Mouse (Mus musculus) intestine, embryonic 16.5 days (tissue): Measurements from ENCODE around the gene Pml. TPM values are rescaled to one million over a fixed set of nuclear protein-coding genes. Genes with fewer than 3 reads are reported as not detected.

Source experiments
- ATAC-seq: fragments of 200-750 bp; cut with Nextera tagmentation; 2 replicates; pipeline ENCODE4 v1.8.0; 2017; ENCODE audit warnings: moderate TSS enrichment, moderate library complexity
- H3K27ac ChIP-seq: fragments of 300-500 bp; sonication (generic); 2 replicates; pipeline ENCODE4 v1.5.1; 2014; ENCODE audit warnings: mild to moderate bottlenecking, low read length
- H3K27me3 ChIP-seq: fragments of 300-500 bp; sonication (generic); replicated peaks from 2 replicates; pipeline ENCODE4 v1.6.1; 2014; ENCODE audit warnings: low read length, control low read depth, mixed read lengths; ENCODE audit not compliant: control insufficient read depth, insufficient read depth
- H3K36me3 ChIP-seq: fragments of 300-500 bp; sonication (generic); 2 replicates; pipeline ENCODE4 v1.6.1; 2014; ENCODE audit warnings: low read length, control low read depth; ENCODE audit not compliant: control insufficient read depth, insufficient read depth
- H3K4me1 ChIP-seq: fragments of 300-500 bp; sonication (generic); 2 replicates; pipeline ENCODE4 v1.6.1; 2014; ENCODE audit warnings: low read length, control low read depth, mixed read lengths; ENCODE audit not compliant: control insufficient read depth, insufficient read depth
- H3K4me2 ChIP-seq: fragments of 300-500 bp; sonication (generic); 2 replicates; pipeline ENCODE4 v1.6.1; 2014; ENCODE audit warnings: low read depth, low read length, control low read depth
- H3K4me3 ChIP-seq: fragments of 300-500 bp; sonication (generic); 2 replicates; pipeline ENCODE4 v1.5.1; 2014; ENCODE audit warnings: mild to moderate bottlenecking, low read length
- H3K9ac ChIP-seq: fragments of 300-500 bp; sonication (generic); 2 replicates; pipeline ENCODE4 v1.6.1; 2014; ENCODE audit warnings: low read depth, low read length
- H3K9me3 ChIP-seq: fragments of 300-500 bp; sonication (generic); 2 replicates; pipeline ENCODE4 v1.6.1; 2016; ENCODE audit warnings: low read length, control low read depth; ENCODE audit not compliant: control insufficient read depth
- WGBS: fragments of 180-500 bp; shearing (Covaris S2); extraction: QIAGEN DNeasy Blood & Tissue Kit; methylation state at CpG from one replicate; pipeline ENCODE4 v1.1.7; 2014; 5-methylcytosine and 5-hydroxymethylcytosine counted together
- polyA plus RNA-seq: library from polyadenylated mRNA; unstranded; fragments of >200 nt; fragmentation: Nextera tagmentation; extraction: Ambion mirVana; gene quantifications from 2 replicates; pipeline ENCODE4 v1.2.1, GENCODE M21; 2015

Gene Pml
- polyA plus RNA-seq, 1 experiment from 2014 or later, result 13.7 TPM

DNA sequence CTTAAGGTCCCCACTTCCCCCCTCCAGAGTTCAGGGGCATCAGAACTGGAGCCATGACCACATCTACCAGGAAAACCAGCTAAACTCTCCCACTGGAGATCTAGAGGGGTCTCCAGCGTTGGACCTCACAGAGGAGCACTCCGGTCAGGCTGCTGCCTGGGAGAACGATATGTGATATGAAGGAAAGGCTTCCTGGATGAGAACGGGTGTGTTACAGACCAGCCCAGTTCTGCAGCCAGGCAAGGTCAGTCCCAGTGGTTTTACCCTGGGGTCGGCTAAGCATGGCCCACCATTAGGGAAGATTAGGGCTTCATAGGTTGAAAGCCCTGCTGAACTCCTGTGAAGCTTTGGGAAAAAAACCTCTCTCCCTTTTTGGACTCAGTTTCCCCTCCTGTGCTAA lies 36.2 kb downstream of the Pml start:
- Histone ChIP-seq H3K27ac (no peak overlapping the region), H3K4me1 (peaks cover 10% of the 10 kb centered on the region), H3K27me3 (no peaks in the 10 kb centered on the region), H3K9ac (no peak overlapping the region), H3K4me2 (no peak overlapping the region), H3K4me3 (no peak overlapping the region), H3K9me3 (no peaks in the 10 kb centered on the region), H3K36me3 (no peaks in the 10 kb centered on the region)
- 51% methylated on average over 5 of the region's 5 CpGs for WGBS
- no peak for ATAC-seq

DNA sequence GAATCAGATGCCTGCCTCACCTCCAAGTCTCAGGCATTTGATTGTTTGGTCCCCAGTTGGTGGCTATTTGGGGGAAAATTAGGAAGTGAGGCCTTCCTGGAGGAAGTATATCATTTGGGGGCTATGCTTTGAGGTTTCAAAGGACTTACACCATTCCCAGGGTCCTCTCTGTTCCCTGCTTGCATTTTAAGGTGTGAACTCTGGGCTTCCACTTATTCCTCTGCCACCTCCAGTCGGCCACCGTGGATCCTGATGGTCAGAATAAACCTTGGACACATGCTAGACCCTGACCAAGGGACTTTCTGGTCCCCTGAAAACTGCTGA lies 39.3 kb downstream of the Pml start:
- no peak overlapping the region for H3K27ac ChIP-seq
- no peak overlapping the region for H3K4me2 ChIP-seq
- no peak for ATAC-seq
- H3K4me1 ChIP-seq, result peaks cover 10% of the 10 kb centered on the region
- H3K9ac ChIP-seq, result no peak overlapping the region
- H3K9me3 ChIP-seq, result no peaks in the 10 kb centered on the region
- no peaks in the 10 kb centered on the region for H3K27me3 ChIP-seq
- H3K4me3 ChIP-seq, result no peak overlapping the region
- no peaks in the 10 kb centered on the region for H3K36me3 ChIP-seq
- 77% methylated on average over 2 of the region's 2 CpGs for WGBS

DNA sequence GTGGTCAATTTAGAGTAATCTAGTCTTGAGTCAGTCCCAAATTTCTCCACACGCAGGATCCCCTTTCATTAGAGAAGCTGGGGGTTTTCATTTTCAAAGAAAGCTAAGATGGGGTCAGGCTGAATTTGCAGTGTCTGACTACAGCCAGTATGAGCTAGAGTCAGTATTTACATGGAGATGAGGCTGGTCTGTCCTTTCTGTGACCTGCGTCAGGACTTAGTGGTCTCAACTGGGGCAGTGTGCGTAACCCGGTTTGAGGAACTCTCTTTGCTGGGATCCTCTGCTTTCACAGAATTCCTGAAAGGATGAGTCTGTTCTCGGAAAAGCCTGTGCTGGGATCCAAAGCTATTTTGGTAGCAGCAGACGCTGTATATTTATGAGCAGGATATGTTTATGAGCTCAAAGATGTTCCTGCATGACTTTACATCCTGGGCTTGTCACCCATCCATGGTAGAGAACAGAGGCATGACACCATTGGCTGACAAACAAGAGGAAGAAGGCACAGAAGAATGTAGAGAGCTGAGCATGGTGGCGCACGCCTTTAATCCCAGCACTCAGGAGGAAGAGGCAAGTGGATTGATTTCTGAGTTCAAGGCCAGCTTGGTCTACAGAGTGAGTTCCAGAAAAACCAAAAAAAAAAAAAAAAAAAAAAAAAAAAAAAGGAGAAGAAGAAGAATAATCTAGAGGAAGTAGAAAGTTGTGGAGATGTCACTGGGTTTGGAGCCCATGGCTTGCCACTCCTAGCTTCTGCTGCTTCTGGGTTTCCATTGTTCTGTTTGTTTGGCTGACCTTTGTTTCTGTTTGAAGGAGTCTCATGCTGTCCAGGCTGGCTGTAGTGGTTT lies 39.9 kb downstream of the Pml start:
- 64% methylated on average over 8 of the region's 8 CpGs for WGBS
- Histone ChIP-seq H3K9me3 (no peaks in the 10 kb centered on the region), H3K36me3 (no peaks in the 10 kb centered on the region)

GRCm38 (mm10) chr9:58206013-58206412 lies 43.6 kb downstream of the Pml start:
- Histone ChIP-seq H3K36me3 (no peaks in the 10 kb centered on the region), H3K9ac (no peak overlapping the region), H3K4me3 (no peak overlapping the region), H3K4me2 (no peak overlapping the region), H3K4me1 (peaks cover 11% of the 10 kb centered on the region), H3K27me3 (peaks cover 33% of the 10 kb centered on the region), H3K9me3 (no peaks in the 10 kb centered on the region), H3K27ac (no peak overlapping the region)
- ATAC-seq, result no peak
- WGBS, result 87% methylated on average over 7 of the region's 7 CpGs

More for the DNA sequence above, 39.9 kb downstream of the Pml start:
- Histone ChIP-seq H3K27me3 (0 out of 2 replicates have a peak, but pooled peaks cover 3% of the 10 kb centered on the region), H3K4me1 (peaks cover 10% of the 10 kb centered on the region), H3K4me2 (no peak overlapping the region), H3K27ac (no peak overlapping the region), H3K4me3 (no peak overlapping the region), H3K9ac (no peak overlapping the region)
- ATAC-seq, result no peak

- Histone ChIP-seq H3K9me3 (no peaks in the 10 kb centered on the region), H3K9ac (peak overlapping the region; percentile 64; the same call in 1 of the 2 replicates), H3K4me3 (peak overlapping the region; percentile 53), H3K4me1 (peaks cover 11% of the 10 kb centered on the region), H3K27ac (no peak overlapping the region), H3K36me3 (no peaks in the 10 kb centered on the region), H3K27me3 (peaks cover 48% of the 10 kb centered on the region), H3K4me2 (peak overlapping the region; percentile 71)
- WGBS, result 2% methylated on average over 18 of the region's 18 CpGs
- ATAC-seq, result peak; percentile 83
Observed at GRCm38 (mm10) chr9:58204448-58205000, 45.1 kb downstream of the Pml start.

DNA sequence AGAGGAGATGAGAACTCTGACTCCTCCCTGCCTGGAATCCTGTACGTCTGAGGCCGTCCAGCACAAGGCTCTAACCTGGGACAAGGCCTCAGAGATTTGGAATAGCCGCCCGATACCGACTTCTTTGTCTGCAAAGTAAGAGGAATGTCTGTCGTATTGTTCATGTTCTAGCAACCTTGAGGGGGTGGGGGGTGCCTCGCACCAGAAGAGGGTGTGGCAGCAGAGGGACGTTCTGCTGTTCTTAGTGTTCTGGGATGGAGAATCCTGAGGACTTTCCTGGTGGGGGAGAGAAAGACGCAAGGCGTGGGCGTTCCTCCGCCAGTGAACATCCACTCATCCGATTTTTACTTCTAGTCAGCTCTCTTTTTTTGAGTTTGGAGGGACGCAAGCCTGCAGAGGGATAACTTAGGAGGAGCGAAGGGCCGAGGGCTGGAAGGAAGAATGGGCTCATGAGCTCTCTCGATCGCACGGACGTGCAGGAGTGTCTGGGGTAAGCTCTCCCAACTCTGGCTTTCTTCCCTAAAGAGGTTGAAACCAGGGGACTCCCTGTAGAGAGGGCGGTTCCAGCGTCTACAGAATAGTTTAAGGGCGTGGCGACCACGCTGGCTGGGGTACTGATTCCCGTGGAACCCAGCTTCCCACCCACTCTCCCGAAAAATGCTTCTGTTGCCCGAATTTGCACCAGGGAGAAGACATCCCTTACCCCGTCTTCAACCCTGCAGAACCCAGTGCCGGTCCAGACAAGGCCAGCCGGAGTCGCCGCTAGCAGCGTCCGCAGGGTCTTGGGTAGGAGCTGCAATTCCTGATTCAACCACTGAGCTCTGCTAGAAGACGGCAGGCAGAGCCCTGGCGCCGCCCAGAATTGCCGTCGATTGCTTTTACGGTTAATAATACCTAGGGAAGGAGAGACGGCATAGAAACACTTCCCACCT lies 45.8 kb downstream of the Pml start, which contains the start of the genes Islr and Islr2:
Gene Islr, minus strand, starts transcription at position 791 of the 932 bp plus-strand sequence.
Gene Islr2, minus strand, starts transcription at position 804 of the 932 bp plus-strand sequence.
- 2% methylated on average over 42 of the region's 42 CpGs for WGBS
- peak within 1 kb of the TSS; percentile 64; the same call in 1 of the 2 replicates for H3K9ac ChIP-seq
- H3K27me3 ChIP-seq, result peaks cover 55% of the 10 kb centered on the region
- H3K4me2 ChIP-seq, result peak within 1 kb of the TSS; percentile 71
- H3K4me1 ChIP-seq, result peaks cover 15% of the 10 kb centered on the region
- no peak within 1 kb of the TSS for H3K27ac ChIP-seq
- H3K9me3 ChIP-seq, result no peaks in the 10 kb centered on the region
- peak; percentile 87 for ATAC-seq
- peak within 1 kb of the TSS; percentile 53 for H3K4me3 ChIP-seq
- no peaks in the 10 kb centered on the region for H3K36me3 ChIP-seq

- no peak overlapping the region for H3K9ac ChIP-seq
- 6% methylated on average over 14 of the region's 14 CpGs for WGBS
- no peak overlapping the region for H3K4me2 ChIP-seq
- no peaks in the 10 kb centered on the region for H3K9me3 ChIP-seq
- no peaks in the 10 kb centered on the region for H3K36me3 ChIP-seq
- no peak overlapping the region for H3K4me3 ChIP-seq
- ATAC-seq, result no peak
- H3K27ac ChIP-seq, result no peak overlapping the region
- peaks cover 23% of the 10 kb centered on the region for H3K4me1 ChIP-seq
- H3K27me3 ChIP-seq, result peaks cover 64% of the 10 kb centered on the region
Observed at GRCm38 (mm10) chr9:58202676-58203453, 46.7 kb downstream of the Pml start.

- H3K27ac ChIP-seq, result no peak overlapping the region
- no peak for ATAC-seq
- no peak overlapping the region for H3K9ac ChIP-seq
- H3K36me3 ChIP-seq, result no peaks in the 10 kb centered on the region
- peak overlapping the region; percentile 11; the same call in 1 of the 2 replicates for H3K4me3 ChIP-seq
- H3K27me3 ChIP-seq, result peaks cover 73% of the 10 kb centered on the region
- no peak overlapping the region; the same call in 1 of the 2 replicates for H3K4me2 ChIP-seq
- no peaks in the 10 kb centered on the region for H3K9me3 ChIP-seq
- 3% methylated on average over 37 of the region's 37 CpGs for WGBS
- peaks cover 31% of the 10 kb centered on the region for H3K4me1 ChIP-seq
Observed at GRCm38 (mm10) chr9:58201861-58202549, 47.6 kb downstream of the Pml start.
